Mouse (Mus musculus) left cerebral cortex, postnatal 36 days (tissue): ENCODE measurements around the gene Zfp65. TPM values are rescaled to one million over a fixed set of nuclear protein-coding genes. Genes with fewer than 3 reads are reported as not detected.

ENCODE experiments used
- total RNA-seq, 2 experiments: library from RNA; stranded (reverse); gene quantifications; 2 replicates each; pipeline ENCODE4 v1.2.3; 2021

Zfp65 gene
- total RNA-seq, 2 experiments from 2014 or later = 10.9 to 14.9 TPM

Other genes starting within 250 kb of the Zfp65 start
- gene Zfp874b, start 244.9 kb downstream of the Zfp65 start, total RNA-seq = 10 to 100 TPM; 15.5 to 17.5 TPM
- gene Zfp58, start 228.6 kb downstream of the Zfp65 start, total RNA-seq = 1 to 10 TPM; 7.2 to 7.7 TPM
- 1 to 10 TPM in 1 of 2 experiments, not detected in 1; 1.8 TPM for gene Gm26965, start 203.0 kb downstream of the Zfp65 start, total RNA-seq
- gene Zfp87, start 203.0 kb downstream of the Zfp65 start, total RNA-seq = 10 to 100 TPM; 21.8 to 22.2 TPM
- gene Zfp748, start 175.3 kb downstream of the Zfp65 start, total RNA-seq = 10 to 100 TPM in 1 of 2 experiments, 1 to 10 TPM in 1; 8.8 to 10.6 TPM
- 1 to 10 TPM; 7.6 to 9.7 TPM for gene Zfp729b, start 119.5 kb downstream of the Zfp65 start, total RNA-seq
- 1 to 10 TPM in 1 of 2 experiments, under 1 TPM in 1; 0.82 to 2.1 TPM for gene Gm49345, start 91.4 kb downstream of the Zfp65 start, total RNA-seq
- gene Zfp729a, start 91.4 kb downstream of the Zfp65 start, total RNA-seq = 1 to 10 TPM; 7.5 to 10.0 TPM
- 10 to 100 TPM; 22.0 to 28.2 TPM for gene Zfp738, start 42.1 kb downstream of the Zfp65 start, total RNA-seq
- 1 to 10 TPM; 6.3 to 6.5 TPM for gene Zfp85, start 26.1 kb upstream of the Zfp65 start, total RNA-seq
- gene Zfp493, start 50.5 kb upstream of the Zfp65 start, total RNA-seq = 1 to 10 TPM; 3.1 to 3.7 TPM
- 1 to 10 TPM; 5.7 to 7.8 TPM for gene Zfp273, start 84.6 kb upstream of the Zfp65 start, total RNA-seq
- 10 to 100 TPM; 11.0 to 14.3 TPM for gene Gm10037, start 101.9 kb upstream of the Zfp65 start, total RNA-seq
- not detected for gene BC048507, start 134.2 kb upstream of the Zfp65 start, total RNA-seq